Mouse (Mus musculus): ENCODE measurements around the gene Cep350.

The Cep350 gene

DNA sequence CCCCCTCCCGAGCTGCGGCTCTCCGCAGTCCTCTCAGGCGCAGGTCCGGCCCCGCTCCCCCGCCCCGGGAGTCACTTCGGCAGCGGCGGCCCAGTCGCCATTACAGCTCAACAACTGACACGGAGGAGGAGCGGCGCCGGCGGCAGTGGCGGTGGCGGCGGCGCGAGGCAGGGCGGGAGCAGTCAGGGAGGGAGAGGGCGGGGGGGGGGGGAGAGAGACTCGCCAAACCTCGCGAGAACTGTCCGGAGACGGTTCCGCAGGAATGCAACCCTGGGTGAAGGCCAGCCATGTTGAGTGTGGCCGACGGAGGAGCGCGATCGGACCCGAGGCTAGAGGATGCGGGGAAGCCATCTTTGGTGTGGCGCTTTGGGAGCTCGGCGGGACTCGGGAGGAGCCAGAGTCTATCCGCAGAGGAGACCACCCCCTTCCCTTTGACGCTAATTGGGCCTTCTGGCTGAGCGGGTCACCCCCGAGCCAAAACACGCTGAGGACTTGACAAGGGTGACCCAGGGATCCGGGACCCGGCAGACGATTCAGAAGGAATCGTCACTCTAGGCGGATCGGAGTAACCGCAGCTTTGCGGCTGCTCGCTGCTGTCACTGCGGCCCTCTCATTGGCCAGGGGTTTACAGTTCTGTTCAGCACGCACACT, at the start of gene Cep350:
TSS of gene Cep350 (minus strand) at position 188 of the 651 bp plus-strand sequence.
- peak; percentile 95 for DNase-seq (ENCODE audit: low spot score)

- DNase-seq (ENCODE audit: low spot score) = no peak
Observed at GRCm38 (mm10) chr1:156020402-156020801, 47.3 kb upstream of the Cep350 start.

GRCm38 (mm10) chr1:156019800-156020199, 46.7 kb upstream of the Cep350 start:
- DNase-seq (ENCODE audit: low spot score) = no peak

GRCm38 (mm10) chr1:156009003-156009402, 35.9 kb upstream of the Cep350 start:
- DNase-seq (ENCODE audit: low spot score) = no peak

GRCm38 (mm10) chr1:156005906-156006305, 32.9 kb upstream of the Cep350 start:
- no peak for DNase-seq (ENCODE audit: low spot score)

- no peak for DNase-seq (ENCODE audit: low spot score)
Observed at GRCm38 (mm10) chr1:156003201-156003935, 30.3 kb upstream of the Cep350 start.

- DNase-seq (ENCODE audit: low spot score) = no peak
Observed at GRCm38 (mm10) chr1:156002366-156002765, 29.3 kb upstream of the Cep350 start.

- DNase-seq (ENCODE audit: low spot score) = no peak
Observed at GRCm38 (mm10) chr1:155995612-155996011, 22.6 kb upstream of the Cep350 start.

DNA sequence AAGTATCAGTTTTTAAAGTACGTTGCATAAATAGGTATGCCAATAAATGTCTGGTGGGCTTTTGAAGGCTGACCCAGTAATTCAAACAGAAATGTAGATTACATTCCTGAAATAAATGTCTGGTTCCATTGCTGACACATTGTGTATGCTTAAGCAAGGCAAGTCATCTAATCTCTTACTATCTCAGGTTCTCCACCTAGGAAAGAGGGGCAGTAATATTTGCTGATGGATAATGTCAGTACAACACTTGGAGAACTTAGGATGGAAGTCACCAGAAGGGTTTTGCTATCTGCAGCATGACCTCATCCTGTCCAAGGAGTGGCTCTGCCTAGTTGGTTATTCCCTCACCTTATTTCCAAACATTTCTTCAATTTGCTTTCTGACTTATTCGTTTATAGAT, 21.5 kb upstream of the Cep350 start:
- DNase-seq (ENCODE audit: low spot score) = no peak

DNA sequence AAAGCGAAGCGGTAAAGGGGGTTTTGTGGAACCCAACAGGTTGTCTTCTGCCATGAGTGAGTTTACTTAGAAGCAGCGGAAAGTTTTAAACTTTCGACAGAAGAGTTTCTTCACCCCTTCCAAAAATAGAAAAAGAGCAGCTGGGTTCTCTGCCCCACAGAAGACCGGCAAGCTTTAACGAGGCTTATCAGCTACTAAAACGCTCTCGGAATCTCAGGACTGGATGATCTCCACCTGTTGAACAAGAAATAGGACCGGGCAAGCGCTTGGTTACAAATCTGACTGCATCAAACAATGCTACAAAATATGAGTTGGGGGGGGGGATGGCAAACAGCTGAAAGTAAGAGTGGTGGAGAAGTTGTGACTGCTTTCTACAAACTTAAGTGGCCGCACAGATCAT, 17.3 kb upstream of the Cep350 start:
- no peak for DNase-seq (ENCODE audit: low spot score)

DNA sequence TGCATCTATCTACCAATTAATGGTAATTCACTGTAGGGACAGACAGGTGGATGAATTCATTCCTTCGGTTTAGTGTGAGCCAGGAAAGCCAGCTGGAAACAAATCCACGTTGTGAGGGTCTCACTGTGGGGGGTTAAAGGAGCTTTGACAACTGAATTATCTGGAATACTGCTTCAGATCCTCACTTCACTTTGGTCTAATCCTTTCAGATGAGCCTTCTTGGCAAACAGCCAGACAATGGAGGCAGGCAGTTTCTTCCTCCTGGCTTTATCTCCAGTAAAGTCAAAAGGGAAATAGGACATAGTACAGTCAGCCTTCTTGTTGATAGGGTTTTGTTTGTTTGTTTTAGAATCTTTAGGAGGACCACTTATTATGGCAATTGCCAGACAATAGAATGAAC, 16.3 kb upstream of the Cep350 start:
- DNase-seq (ENCODE audit: low spot score) = no peak

GRCm38 (mm10) chr1:155987625-155988024, 14.6 kb upstream of the Cep350 start:
- DNase-seq (ENCODE audit: low spot score) = no peak

GRCm38 (mm10) chr1:155974931-155975330, 1.9 kb upstream of the Cep350 start:
- DNase-seq (ENCODE audit: low spot score) = no peak

- DNase-seq (ENCODE audit: low spot score) = peak; percentile 15
Observed at GRCm38 (mm10) chr1:155973719-155974379, 794 bp upstream of the Cep350 start.

DNA sequence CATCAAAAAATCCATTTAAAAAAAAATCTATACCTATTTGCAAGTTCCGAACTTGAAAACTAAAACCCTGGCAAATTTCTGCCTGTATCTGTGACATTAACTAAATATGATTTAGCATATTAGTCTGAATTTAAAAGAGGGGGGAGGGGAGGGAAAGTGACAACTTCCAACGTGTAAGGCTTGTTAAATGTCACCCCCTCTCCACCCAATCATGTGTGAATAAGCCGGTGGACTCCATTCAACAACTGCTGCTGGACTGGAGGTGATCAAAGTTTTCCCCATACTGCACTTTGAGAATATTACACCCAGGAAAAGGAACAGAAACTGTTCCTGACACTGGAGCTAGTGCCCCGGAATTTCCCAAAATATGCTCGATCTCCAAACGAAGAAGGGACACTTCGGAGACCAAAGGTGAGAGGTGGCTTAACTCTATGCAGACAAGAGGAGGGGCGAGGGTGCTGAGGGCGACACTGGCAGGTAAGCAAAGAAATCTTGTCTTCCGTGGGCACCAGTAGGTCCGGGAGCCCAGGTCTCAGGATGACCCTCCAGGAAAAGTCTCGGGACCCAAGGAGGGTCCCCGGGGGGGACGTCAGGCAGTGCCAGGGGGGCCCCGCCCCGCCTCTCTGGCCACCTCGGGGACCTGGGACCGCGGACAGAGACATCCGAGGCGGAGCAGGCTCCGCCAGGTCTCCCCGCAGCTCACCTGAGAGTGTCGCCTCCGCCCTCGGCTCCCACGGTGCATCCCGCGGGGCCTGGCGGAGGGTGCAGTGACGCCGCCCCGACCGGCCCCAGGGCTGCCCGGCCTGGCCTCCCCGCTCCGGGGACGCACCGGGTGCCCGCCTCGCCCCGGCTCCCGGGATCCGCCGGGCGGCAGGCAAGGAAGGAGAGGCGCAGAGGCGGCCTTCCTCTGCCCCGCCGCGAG, 648 bp downstream of the Cep350 start:
- peak; percentile 18 for DNase-seq (ENCODE audit: low spot score)

DNA sequence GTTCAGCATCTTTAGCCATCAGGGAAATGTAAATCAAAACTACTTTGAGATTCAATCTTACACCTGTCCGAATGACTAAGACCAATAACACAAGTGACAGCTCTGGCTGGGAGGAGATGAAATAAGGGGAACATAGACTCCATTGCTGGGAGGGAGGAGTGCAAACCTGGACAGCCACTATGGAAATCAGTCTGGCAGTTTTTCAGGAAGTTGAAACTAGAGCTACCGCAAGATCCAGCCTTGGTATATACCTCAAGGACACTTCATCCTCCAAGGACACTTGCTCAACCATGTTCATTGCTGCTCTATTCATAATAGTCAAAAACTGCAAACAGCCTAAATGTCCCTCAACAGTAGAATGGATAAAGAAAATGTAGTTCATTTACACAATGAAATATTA, 23.9 kb downstream of the Cep350 start:
- DNase-seq (ENCODE audit: low spot score) = no peak

DNA sequence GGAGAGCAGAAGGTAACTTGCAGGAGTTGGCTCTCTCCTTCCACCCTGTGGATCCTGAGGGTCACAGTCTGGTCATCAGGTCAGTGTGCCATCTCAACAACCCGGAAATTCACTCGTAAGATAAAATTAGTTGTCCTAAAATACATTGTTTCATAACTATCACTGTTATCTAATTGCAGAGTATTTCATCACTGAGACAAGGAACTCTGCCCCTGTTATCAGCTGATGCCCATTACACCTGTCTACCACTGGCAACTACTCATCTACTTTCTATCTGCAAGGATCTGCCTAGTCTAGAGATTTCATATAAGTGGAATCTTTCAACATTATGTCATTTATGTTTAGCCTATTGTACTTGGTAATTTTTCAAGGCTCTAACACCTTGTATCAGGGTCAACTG, 28.7 kb downstream of the Cep350 start:
- no peak for DNase-seq (ENCODE audit: low spot score)

- DNase-seq (ENCODE audit: low spot score) = no peak
Observed at GRCm38 (mm10) chr1:155937416-155937815, 35.6 kb downstream of the Cep350 start.

GRCm38 (mm10) chr1:155934702-155935101, 38.4 kb downstream of the Cep350 start:
- no peak for DNase-seq (ENCODE audit: low spot score)

- no peak for DNase-seq (ENCODE audit: low spot score)
Observed at GRCm38 (mm10) chr1:155903561-155903960, 69.5 kb downstream of the Cep350 start.

GRCm38 (mm10) chr1:155901348-155901747, 71.7 kb downstream of the Cep350 start:
- no peak for DNase-seq (ENCODE audit: low spot score)

DNA sequence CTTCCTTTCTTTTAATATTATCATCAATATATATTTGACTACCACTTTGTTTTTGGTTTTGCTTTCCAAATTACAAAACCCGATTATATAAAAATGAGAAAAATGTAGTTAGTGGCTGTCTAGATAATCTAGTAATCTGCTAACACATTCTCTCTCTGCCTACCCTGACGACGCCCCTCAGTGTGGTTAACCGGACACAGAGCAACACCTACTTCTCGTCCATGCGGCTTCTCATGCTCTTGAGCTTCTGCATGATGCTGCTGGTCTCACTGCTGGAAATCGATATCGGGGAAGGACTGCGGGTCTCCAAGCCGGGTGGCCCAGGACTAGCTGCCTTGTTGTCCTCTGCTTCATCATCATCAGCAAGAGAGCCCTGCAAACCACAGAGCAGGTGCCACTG, 78.7 kb downstream of the Cep350 start:
- DNase-seq (ENCODE audit: low spot score) = no peak

Data from left cerebral cortex, adult 11 months (tissue).